Mouse (Mus musculus) midbrain, embryonic 14.5 days (tissue): ENCODE results near the gene Ly6g5b. TPM values are rescaled to one million over a fixed set of nuclear protein-coding genes. Genes with fewer than 3 reads are reported as not detected.
A peak's percentile ranks its signal among the peaks of the same experiment; 100 is the strongest.

Experiments
- ATAC-seq: fragments of 200-750 bp; cut with Nextera tagmentation; 2 replicates; pipeline ENCODE4 v1.8.0; 2017; ENCODE audit warnings: moderate number of reproducible peaks, moderate library complexity; ENCODE audit not compliant: low FRiP score, low TSS enrichment
- DNase-seq: peaks from one replicate; pipeline ENCODE4 v3.0.0-alpha.2; 2015
- H3K27ac ChIP-seq: fragments of 300-500 bp; sonication (generic); replicated peaks from 2 replicates; pipeline ENCODE4 v1.5.1; 2014; ENCODE audit warnings: mild to moderate bottlenecking, low read depth, low read length, moderate library complexity
- H3K27me3 ChIP-seq: fragments of 300-500 bp; sonication (generic); 2 replicates; pipeline ENCODE4 v1.6.1; 2014; ENCODE audit warnings: low read length, control low read depth, mixed read lengths; ENCODE audit not compliant: control insufficient read depth, insufficient read depth
- H3K36me3 ChIP-seq: fragments of 300-500 bp; sonication (generic); 2 replicates; pipeline ENCODE4 v1.6.1; 2014; ENCODE audit warnings: low read length, control low read depth; ENCODE audit not compliant: control insufficient read depth, insufficient read depth
- H3K4me1 ChIP-seq: fragments of 300-500 bp; sonication (generic); 2 replicates; pipeline ENCODE4 v1.6.1; 2014; ENCODE audit warnings: mild to moderate bottlenecking, antibody characterized with exemption, low read length, control low read depth; ENCODE audit not compliant: control insufficient read depth, insufficient read depth
- H3K4me2 ChIP-seq: fragments of 300-500 bp; sonication (generic); 2 replicates; pipeline ENCODE4 v1.6.1; 2014; ENCODE audit warnings: mild to moderate bottlenecking, low read length, moderate library complexity
- H3K4me3 ChIP-seq: fragments of 300-500 bp; sonication (generic); replicated peaks from 2 replicates; pipeline ENCODE4 v1.5.1; 2014; ENCODE audit warnings: low read depth, low read length
- H3K9ac ChIP-seq: fragments of 300-500 bp; sonication (generic); replicated peaks from 2 replicates; pipeline ENCODE4 v1.6.1; 2014; ENCODE audit warnings: mild to moderate bottlenecking, low read length, moderate library complexity
- H3K9me3 ChIP-seq: fragments of 300-500 bp; sonication (generic); 2 replicates; pipeline ENCODE4 v1.6.1; 2016; ENCODE audit warnings: low read length, control low read depth, mixed read lengths; ENCODE audit not compliant: control insufficient read depth
- WGBS: fragments of 180-500 bp; shearing (Covaris S2); extraction: QIAGEN DNeasy Blood & Tissue Kit; methylation state at CpG from one replicate; pipeline ENCODE4 v1.1.7; 2014; 5-methylcytosine and 5-hydroxymethylcytosine counted together
- polyA plus RNA-seq: library from polyadenylated mRNA; unstranded; fragments of >200 nt; fragmentation: Nextera tagmentation; extraction: Ambion mirVana; gene quantifications from 2 replicates; pipeline ENCODE4 v1.2.1, GENCODE M21; 2014

The Ly6g5b gene
- polyA plus RNA-seq, 1 experiment from 2014 or later, result 1.3 TPM

DNA sequence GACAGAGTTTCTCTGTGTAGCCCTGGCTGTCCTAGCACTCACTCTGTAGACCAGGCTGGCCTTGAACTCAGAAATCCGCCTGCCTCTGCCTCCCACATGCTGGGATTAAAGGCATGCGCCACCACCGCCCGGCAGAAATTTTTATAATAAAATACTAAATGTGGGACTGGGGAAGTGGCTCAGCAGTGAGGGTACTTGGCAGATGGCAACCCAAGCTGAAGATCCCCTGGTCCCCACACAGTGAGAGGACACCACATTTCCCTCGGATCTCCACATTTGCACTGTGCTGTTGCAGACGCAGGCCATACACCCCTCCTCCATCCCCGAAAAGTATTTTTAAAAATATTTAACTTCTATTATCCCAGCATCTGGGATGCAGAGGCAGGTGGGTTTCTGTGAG, 18.3 kb upstream of the Ly6g5b start:
- Histone ChIP-seq H3K36me3 (peaks cover 12% of the 10 kb centered on the region), H3K9me3 (no peaks in the 10 kb centered on the region), H3K27me3 (no peaks in the 10 kb centered on the region), H3K4me3 (no peak overlapping the region), H3K4me1 (peaks cover 13% of the 10 kb centered on the region), H3K4me2 (no peak overlapping the region), H3K27ac (no peak overlapping the region), H3K9ac (no peak overlapping the region)
- DNase-seq (no peak), ATAC-seq (no peak)
- 95% methylated on average over 7 of the region's 7 CpGs for WGBS

DNA sequence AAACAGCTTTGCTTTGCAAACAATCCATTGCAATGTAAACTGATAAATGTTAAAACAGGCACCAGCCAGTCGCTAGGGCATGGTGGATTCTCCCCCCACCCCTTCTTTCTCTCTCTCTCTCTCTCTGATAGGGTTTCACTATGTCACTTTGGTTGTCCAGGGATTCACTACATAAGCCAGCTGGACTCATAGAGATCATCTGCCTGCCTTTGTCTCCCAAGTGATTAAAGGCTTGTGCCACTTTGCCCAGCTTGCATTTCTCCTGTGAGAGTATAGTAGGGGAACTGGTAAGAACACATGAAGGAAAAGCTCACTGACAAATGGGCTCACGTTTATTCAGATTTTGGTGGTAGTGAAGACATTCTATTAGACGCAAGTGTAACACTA, 16.9 kb upstream of the Ly6g5b start:
- Histone ChIP-seq H3K4me1 (peaks cover 11% of the 10 kb centered on the region), H3K4me3 (no peak overlapping the region), H3K27ac (no peak overlapping the region), H3K4me2 (no peak overlapping the region), H3K9ac (no peak overlapping the region), H3K36me3 (peaks cover 8% of the 10 kb centered on the region; the same call in 1 of the 2 replicates), H3K9me3 (no peaks in the 10 kb centered on the region), H3K27me3 (no peaks in the 10 kb centered on the region)
- WGBS, result 86% methylated on average over 3 of the region's 3 CpGs
- no peak for DNase-seq
- no peak for ATAC-seq

- Histone ChIP-seq H3K27me3 (no peaks in the 10 kb centered on the region), H3K36me3 (peaks cover 8% of the 10 kb centered on the region; the same call in 1 of the 2 replicates), H3K4me3 (no peak within 1 kb of the TSS), H3K4me2 (no peak within 1 kb of the TSS), H3K9me3 (no peaks in the 10 kb centered on the region), H3K27ac (no peak within 1 kb of the TSS), H3K9ac (no peak within 1 kb of the TSS), H3K4me1 (peaks cover 10% of the 10 kb centered on the region)
- 88% methylated on average over 15 of the region's 15 CpGs for WGBS
- DNase-seq (no peak), ATAC-seq (no peak)
Measured at GRCm38 (mm10) chr17:35131500-35132173, 16.4 kb upstream of the Ly6g5b start, which contains the start of gene Apom. Apom (minus strand) TSS chr17:35132050.

DNA sequence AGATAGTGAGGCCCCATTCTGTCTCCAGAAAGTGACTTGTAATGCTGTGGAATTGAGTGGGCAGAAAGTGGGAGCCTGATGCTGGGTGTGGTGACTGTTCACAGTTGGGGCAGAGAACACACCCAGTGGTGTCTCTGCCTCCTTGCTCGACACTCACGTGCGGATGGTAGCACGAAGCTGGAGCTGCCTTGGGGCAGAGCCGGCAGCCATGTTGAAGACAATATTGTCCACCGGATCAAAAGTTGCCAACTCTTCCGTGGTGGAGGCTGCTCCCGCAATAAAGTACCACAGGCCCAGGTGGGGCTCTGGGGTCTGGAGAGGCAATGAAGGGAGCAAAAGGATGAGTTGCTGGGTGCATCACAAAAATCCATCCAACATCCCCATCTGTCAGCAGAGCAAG, 15.8 kb upstream of the Ly6g5b start:
- no peaks in the 10 kb centered on the region for H3K27me3 ChIP-seq
- WGBS, result 89% methylated on average over 8 of the region's 8 CpGs

DNA sequence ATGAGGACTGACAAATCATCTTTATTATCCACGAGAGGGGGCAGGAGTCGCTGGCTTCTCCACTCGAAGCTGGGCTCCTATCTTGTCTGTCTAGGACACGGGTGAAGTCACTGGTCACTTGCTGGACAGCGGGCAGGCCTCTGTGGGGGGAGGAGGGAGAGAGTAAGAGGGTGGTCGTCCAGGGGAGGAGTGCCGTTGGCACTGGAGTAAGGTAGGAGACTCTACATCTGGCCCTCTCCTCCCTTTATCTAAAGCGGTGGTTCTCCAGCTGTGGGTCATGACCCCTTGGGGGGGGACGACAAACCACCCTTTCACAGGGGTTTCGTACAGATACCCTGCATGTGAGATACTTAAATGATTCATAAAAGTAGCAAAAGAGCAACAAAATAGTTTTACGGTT, 13.8 kb upstream of the Ly6g5b start:
- Histone ChIP-seq H3K4me2 (no peak overlapping the region), H3K36me3 (peaks cover 13% of the 10 kb centered on the region; the same call in 1 of the 2 replicates), H3K4me1 (peaks cover 7% of the 10 kb centered on the region; the same call in 1 of the 2 replicates), H3K4me3 (no peak overlapping the region), H3K9me3 (no peaks in the 10 kb centered on the region), H3K27me3 (no peaks in the 10 kb centered on the region), H3K9ac (no peak overlapping the region), H3K27ac (no peak overlapping the region)
- ATAC-seq (no peak), DNase-seq (no peak)
- 73% methylated on average over 11 of the region's 11 CpGs for WGBS

More for the DNA sequence above, 15.8 kb upstream of the Ly6g5b start:
- H3K4me2 ChIP-seq, result no peak overlapping the region
- DNase-seq (no peak), ATAC-seq (no peak)
- H3K9ac ChIP-seq, result no peak overlapping the region
- H3K36me3 ChIP-seq, result peaks cover 8% of the 10 kb centered on the region; the same call in 1 of the 2 replicates
- no peaks in the 10 kb centered on the region for H3K9me3 ChIP-seq
- peaks cover 7% of the 10 kb centered on the region; the same call in 1 of the 2 replicates for H3K4me1 ChIP-seq
- no peak overlapping the region for H3K27ac ChIP-seq
- H3K4me3 ChIP-seq, result no peak overlapping the region

- Histone ChIP-seq H3K4me3 (peak overlapping the region; percentile 59), H3K4me1 (peaks cover 13% of the 10 kb centered on the region; the same call in 1 of the 2 replicates), H3K9me3 (no peaks in the 10 kb centered on the region), H3K4me2 (peak overlapping the region; percentile 77), H3K9ac (peak overlapping the region; percentile 78), H3K36me3 (peaks cover 18% of the 10 kb centered on the region), H3K27ac (no peak overlapping the region), H3K27me3 (no peaks in the 10 kb centered on the region)
- DNase-seq (no peak), ATAC-seq (no peak)
- 68% methylated on average over 13 of the region's 13 CpGs for WGBS
Measured at GRCm38 (mm10) chr17:35127017-35127416, 11.8 kb upstream of the Ly6g5b start.

GRCm38 (mm10) chr17:35126206-35126611, 11.0 kb upstream of the Ly6g5b start, which contains the start of gene D17H6S53E:
D17H6S53E (plus strand) TSS chr17:35126373.
- Histone ChIP-seq H3K4me2 (peak within 1 kb of the TSS; percentile 77), H3K27ac (peak within 1 kb of the TSS; percentile 74), H3K27me3 (no peaks in the 10 kb centered on the region), H3K9me3 (no peaks in the 10 kb centered on the region), H3K4me3 (peak within 1 kb of the TSS; percentile 59), H3K36me3 (peaks cover 18% of the 10 kb centered on the region), H3K9ac (peak within 1 kb of the TSS; percentile 78), H3K4me1 (peaks cover 13% of the 10 kb centered on the region; the same call in 1 of the 2 replicates)
- DNase-seq, result peak; percentile 83
- ATAC-seq, result no peak; the same call in 1 of the 2 replicates
- WGBS, result under 1% methylated on average over 36 of the region's 36 CpGs

DNA sequence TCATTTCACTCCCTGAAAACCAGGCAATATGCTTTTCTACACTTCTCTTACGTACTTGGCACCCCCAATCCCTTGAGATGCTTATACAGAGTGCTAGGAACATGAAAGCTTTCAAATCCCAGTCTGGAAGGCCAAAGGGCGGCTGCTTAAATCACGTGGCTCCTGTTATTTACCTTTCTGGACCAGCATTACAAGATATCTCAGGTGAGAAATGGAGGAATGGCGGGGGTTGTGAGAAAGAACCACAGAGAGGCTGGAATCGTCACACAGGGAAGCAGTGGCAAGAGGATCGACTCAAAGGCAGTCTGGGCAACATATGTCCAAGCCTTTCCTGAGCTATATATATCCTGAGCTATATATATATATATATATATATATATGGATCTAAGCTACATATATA, 10.3 kb upstream of the Ly6g5b start:
- H3K27ac ChIP-seq, result peak overlapping the region; percentile 74; the same call in 1 of the 2 replicates

GRCm38 (mm10) chr17:35125081-35125480, 9.9 kb upstream of the Ly6g5b start:
- WGBS, result 94% methylated on average over 1 of the region's 1 CpGs

More for the DNA sequence above, 10.3 kb upstream of the Ly6g5b start:
- Histone ChIP-seq H3K9ac (peak overlapping the region; percentile 78), H3K9me3 (no peaks in the 10 kb centered on the region), H3K4me1 (peaks cover 13% of the 10 kb centered on the region; the same call in 1 of the 2 replicates), H3K4me2 (peak overlapping the region; percentile 77), H3K36me3 (peaks cover 18% of the 10 kb centered on the region), H3K4me3 (peak overlapping the region; percentile 59), H3K27me3 (no peaks in the 10 kb centered on the region)
- DNase-seq, result no peak
- WGBS, result 42% methylated on average over 6 of the region's 6 CpGs
- no peak for ATAC-seq

More at GRCm38 (mm10) chr17:35125081-35125480, 9.9 kb upstream of the Ly6g5b start:
- Histone ChIP-seq H3K27ac (no peak overlapping the region), H3K27me3 (no peaks in the 10 kb centered on the region), H3K4me2 (no peak overlapping the region), H3K9me3 (no peaks in the 10 kb centered on the region), H3K4me1 (peaks cover 18% of the 10 kb centered on the region), H3K36me3 (peaks cover 14% of the 10 kb centered on the region), H3K4me3 (no peak overlapping the region), H3K9ac (no peak overlapping the region)
- DNase-seq, result no peak
- no peak for ATAC-seq
